Mouse (Mus musculus): Measurements from ENCODE around the gene Ltf.

DNA sequence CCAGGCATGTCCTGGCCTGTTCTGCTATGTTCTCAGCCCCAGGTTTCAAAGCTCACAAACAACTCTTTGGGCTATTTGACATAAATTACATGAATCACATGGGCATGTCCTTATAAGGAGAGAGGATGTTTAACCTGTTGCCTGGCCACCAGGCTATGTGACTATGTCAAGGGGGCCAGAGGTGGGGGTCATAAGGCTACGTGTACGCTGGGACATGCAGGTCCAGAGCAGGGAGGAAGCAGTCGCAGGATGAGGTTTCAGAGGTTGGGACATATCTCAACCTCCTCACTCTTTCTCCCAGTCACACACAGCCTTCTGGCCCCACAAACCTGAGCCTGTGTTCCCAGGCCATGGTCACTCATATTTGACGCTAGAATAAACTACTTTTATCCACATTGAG, 48.0 kb downstream of the Ltf start:
- no peak for TF ChIP-seq CTCF (IDR thresholded peaks at IDR 0.05; ENCODE audit: borderline replicate concordance, control insufficient read depth, extremely low read depth, insufficient read depth, low read length, poor library complexity)
- TF ChIP-seq POLR2A (IDR thresholded peaks at IDR 0.05; ENCODE audit: control insufficient read depth, extremely low read depth, insufficient read depth, low read length, poor library complexity): no peak

All from thymus, adult 2 months (tissue).